Mouse (Mus musculus): ENCODE data around the gene Gucd1. TPM values are rescaled to one million over a fixed set of nuclear protein-coding genes. Genes with fewer than 3 reads are reported as not detected.
"Not testable (repeated sequence)": the region's sequence is repeated elsewhere in the genome, so short reads cannot be mapped to it uniquely, and the experiment has no call there.

Gene Gucd1
- polyA plus RNA-seq, 1 experiment, result 20.7 TPM

GRCm38 (mm10) chr10:75405916-75406315 is 111.9 kb downstream of the Gucd1 start:
- TF ChIP-seq CTCF (IDR thresholded peaks at IDR 0.05; ENCODE audit: low read depth, low read length) (no peak), POLR2A (IDR thresholded peaks at IDR 0.05; ENCODE audit: borderline replicate concordance, low read depth, low read length) (no peak)
- no peaks in the 10 kb centered on the region for H3K4me1 ChIP-seq (ENCODE audit: control insufficient read depth, insufficient read depth, low read length)
- no peak overlapping the region for H3K27ac ChIP-seq (ENCODE audit: insufficient read depth, low read depth, low read length)
- no peak overlapping the region for H3K4me3 ChIP-seq (ENCODE audit: insufficient read depth, low read length)

- H3K4me3 ChIP-seq (ENCODE audit: insufficient read depth, low read length), result no peak within 1 kb of the TSS
Observed at GRCm38 (mm10) chr10:75400958-75401357, 116.8 kb downstream of the Gucd1 start, which contains the start of gene Upb1. TSS of gene Upb1 (plus strand) at chr10:75401115.

GRCm38 (mm10) chr10:75396966-75397365 is 120.8 kb downstream of the Gucd1 start:
- no peak overlapping the region for H3K27ac ChIP-seq (ENCODE audit: insufficient read depth, low read depth, low read length)
- TF ChIP-seq POLR2A (IDR thresholded peaks at IDR 0.05; ENCODE audit: borderline replicate concordance, low read depth, low read length) (no peak), CTCF (IDR thresholded peaks at IDR 0.05; ENCODE audit: low read depth, low read length) (no peak)
- H3K4me1 ChIP-seq (ENCODE audit: control insufficient read depth, insufficient read depth, low read length), result peaks cover 9% of the 10 kb centered on the region
- H3K4me3 ChIP-seq (ENCODE audit: insufficient read depth, low read length), result no peak overlapping the region

More at GRCm38 (mm10) chr10:75400958-75401357, 116.8 kb downstream of the Gucd1 start, which contains the start of gene Upb1:
- TF ChIP-seq POLR2A (IDR thresholded peaks at IDR 0.05; ENCODE audit: borderline replicate concordance, low read depth, low read length) (no peak), CTCF (IDR thresholded peaks at IDR 0.05; ENCODE audit: low read depth, low read length) (no peak)
- Histone ChIP-seq H3K4me1 (ENCODE audit: control insufficient read depth, insufficient read depth, low read length) (peaks cover 9% of the 10 kb centered on the region), H3K27ac (ENCODE audit: insufficient read depth, low read depth, low read length) (no peak within 1 kb of the TSS)

DNA sequence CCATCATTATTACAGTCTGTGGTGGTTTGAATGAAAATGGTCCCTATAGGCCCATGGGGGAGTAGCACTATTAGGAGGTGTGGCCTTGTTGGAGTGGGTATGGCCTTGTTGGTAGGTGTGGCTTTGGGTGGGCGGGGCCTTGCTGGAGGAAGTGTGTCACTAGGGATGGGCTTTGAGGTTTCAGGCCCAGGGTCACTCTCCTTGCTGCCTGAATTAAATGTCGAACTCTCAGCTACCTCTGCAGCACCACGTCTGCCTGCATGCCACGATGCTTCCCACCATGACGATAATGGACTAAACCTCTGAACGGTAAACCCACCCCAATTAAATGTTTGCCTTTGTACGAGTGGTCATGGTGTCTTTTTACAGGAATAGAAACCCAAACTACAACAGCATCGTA is 123.0 kb downstream of the Gucd1 start:
- Histone ChIP-seq H3K27ac (ENCODE audit: insufficient read depth, low read depth, low read length) (no peak overlapping the region), H3K4me3 (ENCODE audit: insufficient read depth, low read length) (no peak overlapping the region), H3K4me1 (ENCODE audit: control insufficient read depth, insufficient read depth, low read length) (peaks cover 9% of the 10 kb centered on the region)
- TF ChIP-seq CTCF (IDR thresholded peaks at IDR 0.05; ENCODE audit: low read depth, low read length), result no peak
- TF ChIP-seq POLR2A (IDR thresholded peaks at IDR 0.05; ENCODE audit: borderline replicate concordance, low read depth, low read length), result no peak

- H3K4me3 ChIP-seq (ENCODE audit: insufficient read depth, low read length), result no peak overlapping the region
- TF ChIP-seq CTCF (IDR thresholded peaks at IDR 0.05; ENCODE audit: low read depth, low read length) (no peak), POLR2A (IDR thresholded peaks at IDR 0.05; ENCODE audit: borderline replicate concordance, low read depth, low read length) (no peak)
- no peak overlapping the region for H3K27ac ChIP-seq (ENCODE audit: insufficient read depth, low read depth, low read length)
- no peaks in the 10 kb centered on the region for H3K4me1 ChIP-seq (ENCODE audit: control insufficient read depth, insufficient read depth, low read length)
Observed at GRCm38 (mm10) chr10:75390832-75391231, 126.9 kb downstream of the Gucd1 start.

DNA sequence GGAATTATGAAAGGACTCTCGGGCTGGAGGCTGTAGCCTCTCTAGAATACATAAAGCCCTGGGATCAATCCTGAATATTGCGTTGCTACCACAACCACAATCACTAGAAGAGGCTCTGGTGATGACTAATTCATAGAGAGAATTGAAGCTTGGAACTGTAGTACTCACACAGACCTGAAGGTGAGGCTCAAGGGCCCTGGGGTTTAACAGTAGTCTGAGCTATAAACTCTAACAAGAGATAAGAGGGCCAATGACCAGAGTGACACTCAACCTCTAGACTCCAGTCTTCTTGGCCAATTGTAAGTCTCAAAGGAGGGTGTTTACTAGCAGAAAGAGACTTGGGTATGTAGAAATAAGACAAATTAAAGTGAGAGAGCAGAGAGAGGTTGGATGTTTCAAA is 127.6 kb downstream of the Gucd1 start:
- Histone ChIP-seq H3K4me1 (ENCODE audit: control insufficient read depth, insufficient read depth, low read length) (no peaks in the 10 kb centered on the region), H3K27ac (ENCODE audit: insufficient read depth, low read depth, low read length) (no peak overlapping the region), H3K4me3 (ENCODE audit: insufficient read depth, low read length) (no peak overlapping the region)
- TF ChIP-seq POLR2A (IDR thresholded peaks at IDR 0.05; ENCODE audit: borderline replicate concordance, low read depth, low read length) (no peak), CTCF (IDR thresholded peaks at IDR 0.05; ENCODE audit: low read depth, low read length) (no peak)

DNA sequence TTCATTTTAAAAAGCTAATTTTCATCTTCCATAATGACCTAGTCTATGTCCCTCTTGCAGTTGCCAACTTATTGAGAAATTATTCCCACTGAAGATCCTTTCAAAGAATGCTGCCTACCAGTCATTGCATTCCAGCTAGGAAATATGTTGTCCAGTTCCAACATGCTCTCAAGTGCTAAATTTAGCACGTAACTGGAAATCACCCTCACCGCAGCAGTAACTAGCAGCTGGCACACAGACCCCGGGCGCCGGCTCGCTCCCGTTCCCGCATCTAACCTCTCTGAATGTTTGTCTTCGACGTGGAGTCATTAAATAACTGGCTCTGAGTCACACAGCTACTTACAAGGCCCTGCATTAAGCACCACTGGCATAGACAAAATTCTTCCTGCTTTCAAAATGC is 139.1 kb downstream of the Gucd1 start:
- no peaks in the 10 kb centered on the region for H3K4me1 ChIP-seq (ENCODE audit: control insufficient read depth, insufficient read depth, low read length)
- TF ChIP-seq CTCF (IDR thresholded peaks at IDR 0.05; ENCODE audit: low read depth, low read length) (no peak), POLR2A (IDR thresholded peaks at IDR 0.05; ENCODE audit: borderline replicate concordance, low read depth, low read length) (no peak)
- no peak overlapping the region for H3K4me3 ChIP-seq (ENCODE audit: insufficient read depth, low read length)
- no peak overlapping the region for H3K27ac ChIP-seq (ENCODE audit: insufficient read depth, low read depth, low read length)

DNA sequence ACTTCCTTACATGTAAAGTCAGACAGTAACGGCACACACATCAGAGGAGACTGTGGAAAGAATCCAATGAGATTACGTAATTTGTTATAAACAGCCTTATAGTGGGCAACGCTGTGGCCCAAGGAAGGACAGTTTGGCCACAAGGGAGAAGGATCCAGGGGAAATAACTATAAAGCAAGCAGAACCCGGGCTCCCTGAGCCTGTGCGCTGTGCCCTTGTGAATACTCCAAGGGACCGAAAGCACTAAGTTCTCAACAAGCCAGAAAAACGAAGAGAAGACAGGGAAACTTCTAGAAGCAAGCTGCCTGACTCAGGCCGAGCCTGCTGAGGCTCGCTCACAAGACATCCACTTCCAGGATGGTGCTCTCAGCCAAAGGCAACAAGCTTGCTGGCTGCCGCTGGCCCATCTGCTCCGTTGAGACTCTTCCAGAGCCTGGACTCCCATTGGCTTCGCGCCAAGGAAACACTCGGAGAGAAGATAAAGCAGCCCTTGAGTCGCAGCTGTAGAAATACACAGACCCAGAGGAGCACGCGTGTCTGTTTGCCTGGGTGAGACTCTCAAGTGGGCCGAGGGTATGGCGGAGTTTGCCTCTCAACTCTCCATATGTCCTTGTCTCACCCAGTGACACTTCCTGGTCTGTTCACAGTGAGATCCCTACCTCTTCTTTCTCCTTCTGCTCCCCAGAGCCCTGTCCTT is 144.0 kb downstream of the Gucd1 start:
- H3K4me1 ChIP-seq (ENCODE audit: control insufficient read depth, insufficient read depth, low read length); H3K27ac ChIP-seq (ENCODE audit: insufficient read depth, low read depth, low read length); H3K4me3 ChIP-seq (ENCODE audit: insufficient read depth, low read length): not testable (repeated sequence)

- Histone ChIP-seq H3K4me3 (ENCODE audit: insufficient read depth, low read length) (no peak overlapping the region), H3K4me1 (ENCODE audit: control insufficient read depth, insufficient read depth, low read length) (peaks cover 5% of the 10 kb centered on the region), H3K27ac (ENCODE audit: insufficient read depth, low read depth, low read length) (no peak overlapping the region)
- TF ChIP-seq CTCF (IDR thresholded peaks at IDR 0.05; ENCODE audit: low read depth, low read length), result no peak
- TF ChIP-seq POLR2A (IDR thresholded peaks at IDR 0.05; ENCODE audit: borderline replicate concordance, low read depth, low read length), result no peak
Observed at GRCm38 (mm10) chr10:75365231-75365633, 152.5 kb downstream of the Gucd1 start.

DNA sequence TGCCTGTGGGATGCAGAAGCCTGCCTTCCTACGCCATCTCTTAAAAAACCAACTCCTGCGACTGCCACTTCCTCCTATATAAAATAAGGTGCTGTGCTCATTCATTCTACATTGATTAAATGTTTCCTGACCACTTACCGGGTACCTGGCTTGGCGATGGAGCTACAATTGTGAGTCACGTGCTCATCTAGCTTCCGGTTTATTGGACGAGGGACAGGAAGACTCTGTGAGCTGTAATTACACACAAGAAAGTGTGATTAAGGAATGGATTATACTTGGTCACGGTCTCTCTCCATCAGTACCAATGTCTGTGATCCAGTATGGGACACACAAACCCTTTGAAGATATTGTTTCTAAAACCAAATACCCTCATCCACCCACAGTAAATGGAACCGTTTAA is 153.0 kb downstream of the Gucd1 start:
- no peak overlapping the region for H3K27ac ChIP-seq (ENCODE audit: insufficient read depth, low read depth, low read length)
- no peak for TF ChIP-seq POLR2A (IDR thresholded peaks at IDR 0.05; ENCODE audit: borderline replicate concordance, low read depth, low read length)
- TF ChIP-seq CTCF (IDR thresholded peaks at IDR 0.05; ENCODE audit: low read depth, low read length), result no peak

DNA sequence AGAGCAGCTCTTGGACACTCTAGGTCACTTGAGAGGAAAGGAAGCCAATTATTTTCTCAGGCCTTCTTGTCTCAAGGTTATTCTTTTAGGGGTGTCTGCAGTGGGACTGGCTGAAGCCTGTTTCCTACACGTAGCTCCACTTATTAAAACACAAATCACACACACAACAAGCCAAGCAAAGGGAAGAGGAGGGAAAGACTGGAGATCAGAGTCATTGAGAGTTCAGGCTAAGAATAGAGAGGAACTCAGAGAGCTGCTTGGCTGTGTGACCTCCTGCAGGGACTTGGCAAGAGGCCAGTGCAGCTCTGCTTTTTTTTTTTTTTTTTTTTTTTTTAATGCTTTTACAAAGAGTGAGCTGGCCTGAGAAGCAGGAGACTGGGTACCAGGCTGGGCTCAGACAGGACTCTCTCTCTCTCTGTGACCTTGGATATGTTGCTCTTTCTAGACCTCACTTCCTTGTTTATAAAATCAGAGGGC is 153.5 kb downstream of the Gucd1 start:
- not testable (repeated sequence) for H3K4me3 ChIP-seq (ENCODE audit: insufficient read depth, low read length); H3K4me1 ChIP-seq (ENCODE audit: control insufficient read depth, insufficient read depth, low read length); H3K27ac ChIP-seq (ENCODE audit: insufficient read depth, low read depth, low read length)

More for the DNA sequence above, 153.0 kb downstream of the Gucd1 start:
- Histone ChIP-seq H3K4me3 (ENCODE audit: insufficient read depth, low read length) (no peak overlapping the region), H3K4me1 (ENCODE audit: control insufficient read depth, insufficient read depth, low read length) (peaks cover 5% of the 10 kb centered on the region)
